Mouse (Mus musculus) embryonic facial prominence, embryonic 13.5 days (tissue): Measurements from ENCODE around the gene Stat4. TPM values are rescaled to one million over a fixed set of nuclear protein-coding genes. Genes with fewer than 3 reads are reported as not detected.

Experiments
- ATAC-seq: fragments of 200-750 bp; cut with Nextera tagmentation; 2 replicates; pipeline ENCODE4 v1.8.0; 2017; ENCODE audit warnings: low read depth; ENCODE audit not compliant: insufficient number of reproducible peaks, insufficient read depth, low FRiP score, low TSS enrichment
- H3K27ac ChIP-seq: fragments of 300-500 bp; sonication (generic); 2 replicates; pipeline ENCODE4 v1.5.1; 2015; ENCODE audit warnings: moderate library complexity, mild to moderate bottlenecking, inconsistent platforms
- H3K27me3 ChIP-seq: fragments of 300-500 bp; sonication (generic); 2 replicates; pipeline ENCODE4 v1.6.1; 2015; ENCODE audit warnings: mild to moderate bottlenecking, inconsistent platforms
- H3K36me3 ChIP-seq: fragments of 300-500 bp; sonication (generic); 2 replicates; pipeline ENCODE4 v1.6.1; 2015; ENCODE audit warnings: mild to moderate bottlenecking, inconsistent platforms
- H3K4me1 ChIP-seq: fragments of 300-500 bp; sonication (generic); 2 replicates; pipeline ENCODE4 v1.6.1; 2015; ENCODE audit warnings: inconsistent platforms
- H3K4me2 ChIP-seq: fragments of 300-500 bp; sonication (generic); 2 replicates; pipeline ENCODE4 v1.6.1; 2015; ENCODE audit warnings: moderate library complexity, mild to moderate bottlenecking, inconsistent platforms
- H3K4me3 ChIP-seq: fragments of 300-500 bp; sonication (generic); 2 replicates; pipeline ENCODE4 v1.5.1; 2015; ENCODE audit warnings: mild to moderate bottlenecking, inconsistent platforms
- H3K9ac ChIP-seq: fragments of 300-500 bp; sonication (generic); 2 replicates; pipeline ENCODE4 v1.6.1; 2015; ENCODE audit warnings: mild to moderate bottlenecking, inconsistent platforms
- H3K9me3 ChIP-seq: fragments of 300-500 bp; sonication (generic); 2 replicates; pipeline ENCODE4 v1.6.1; 2016; ENCODE audit warnings: inconsistent platforms
- WGBS: fragments of 180-500 bp; shearing (Covaris S2); methylation state at CpG from one replicate; pipeline ENCODE4 v1.1.7; 2015; ENCODE audit warnings: mixed read lengths; 5-methylcytosine and 5-hydroxymethylcytosine counted together
- polyA plus RNA-seq: library from polyadenylated mRNA; unstranded; fragments of >200 nt; fragmentation: Nextera tagmentation; extraction: Ambion mirVana; gene quantifications from 2 replicates; pipeline ENCODE4 v1.2.1, GENCODE M21; 2015

The Stat4 gene
- polyA plus RNA-seq, 1 experiment from 2014 or later, result 1.4 TPM

DNA sequence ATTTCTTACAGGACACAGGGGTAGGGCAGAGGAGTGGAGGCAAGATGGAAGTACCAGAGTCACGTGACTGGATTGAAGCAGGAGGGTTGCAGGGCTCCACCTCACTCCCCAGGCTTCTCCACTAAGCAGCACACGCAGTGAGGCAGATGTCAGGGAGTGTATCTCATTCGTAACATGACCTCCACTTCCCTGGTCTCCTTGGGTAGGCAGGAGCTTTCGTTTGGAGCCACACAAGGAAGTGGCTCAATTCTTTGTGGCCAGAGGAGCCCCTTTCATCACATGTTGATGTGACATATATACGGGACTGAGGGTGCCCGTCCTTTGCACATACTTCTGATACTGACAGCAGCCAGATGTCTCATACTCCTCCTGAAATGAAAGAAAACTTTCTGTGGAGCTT, 142.8 kb downstream of the Stat4 start:
- no peak overlapping the region for H3K4me3 ChIP-seq
- no peaks in the 10 kb centered on the region for H3K4me1 ChIP-seq
- no peaks in the 10 kb centered on the region for H3K9me3 ChIP-seq
- WGBS, result 53% methylated on average over 6 of the region's 6 CpGs
- H3K9ac ChIP-seq, result no peak overlapping the region
- H3K36me3 ChIP-seq, result peaks cover 22% of the 10 kb centered on the region
- H3K27me3 ChIP-seq, result no peaks in the 10 kb centered on the region
- no peak overlapping the region for H3K4me2 ChIP-seq
- ATAC-seq, result no peak
- H3K27ac ChIP-seq, result no peak overlapping the region

DNA sequence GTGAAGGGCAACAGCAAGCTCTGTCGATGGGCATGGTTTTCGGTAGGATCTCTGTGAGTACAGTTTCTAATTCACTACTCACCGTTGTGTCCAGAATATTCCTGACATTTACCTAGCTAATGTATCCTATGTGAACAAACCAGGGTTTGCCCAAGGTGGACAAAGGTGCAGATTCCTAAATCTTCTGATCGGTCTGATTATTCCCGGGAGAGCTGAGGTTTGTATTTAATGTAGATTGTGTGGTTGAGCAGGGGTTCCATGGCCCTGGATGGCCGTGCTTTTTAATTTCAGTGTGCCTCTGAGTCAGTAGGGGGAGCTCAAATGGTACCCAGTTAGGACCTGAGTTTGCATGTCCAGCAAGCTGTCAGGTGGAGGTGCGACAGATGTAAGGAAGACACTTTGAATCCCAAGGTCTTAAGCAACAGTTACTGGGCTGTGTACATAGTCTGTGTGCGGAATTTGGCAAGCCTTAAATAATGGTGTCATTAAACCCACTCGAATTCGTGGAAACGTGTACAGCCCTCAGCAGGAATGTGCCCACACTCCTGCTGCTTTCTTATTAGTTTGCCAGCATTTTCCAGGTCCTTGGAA, 144.9 kb downstream of the Stat4 start:
- Histone ChIP-seq H3K4me3 (no peak overlapping the region), H3K36me3 (peaks cover 7% of the 10 kb centered on the region), H3K9me3 (no peaks in the 10 kb centered on the region), H3K27me3 (no peaks in the 10 kb centered on the region), H3K4me2 (no peak overlapping the region), H3K27ac (no peak overlapping the region), H3K9ac (no peak overlapping the region), H3K4me1 (no peaks in the 10 kb centered on the region)
- no peak for ATAC-seq
- 83% methylated on average over 11 of the region's 11 CpGs for WGBS

DNA sequence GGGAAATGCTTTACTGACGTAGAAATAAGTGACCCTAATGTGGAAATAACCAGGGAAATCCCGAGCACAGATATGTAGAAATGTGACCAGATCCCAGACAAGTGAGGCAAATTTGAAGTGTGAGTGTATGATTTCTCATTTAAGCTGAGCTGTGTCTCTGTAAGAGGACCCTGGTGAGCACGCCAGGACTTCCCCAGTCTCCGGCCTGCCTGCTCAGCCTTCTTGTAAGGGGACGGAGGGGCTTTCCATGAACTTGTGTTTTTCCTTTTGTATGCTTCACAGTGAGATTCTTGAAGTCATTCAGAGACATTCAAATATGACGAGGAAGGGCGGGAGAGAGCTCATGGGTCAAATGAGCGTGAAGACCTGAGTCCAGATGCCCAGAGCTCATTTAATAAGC, 146.3 kb downstream of the Stat4 start:
- H3K4me1 ChIP-seq, result no peaks in the 10 kb centered on the region
- no peak overlapping the region for H3K4me2 ChIP-seq
- H3K27me3 ChIP-seq, result no peaks in the 10 kb centered on the region
- no peak for ATAC-seq
- 74% methylated on average over 8 of the region's 8 CpGs for WGBS
- H3K9ac ChIP-seq, result no peak overlapping the region
- H3K4me3 ChIP-seq, result no peak overlapping the region
- no peaks in the 10 kb centered on the region for H3K9me3 ChIP-seq
- H3K36me3 ChIP-seq, result 0 out of 2 replicates have a peak, but pooled peaks cover 8% of the 10 kb centered on the region
- no peak overlapping the region for H3K27ac ChIP-seq

DNA sequence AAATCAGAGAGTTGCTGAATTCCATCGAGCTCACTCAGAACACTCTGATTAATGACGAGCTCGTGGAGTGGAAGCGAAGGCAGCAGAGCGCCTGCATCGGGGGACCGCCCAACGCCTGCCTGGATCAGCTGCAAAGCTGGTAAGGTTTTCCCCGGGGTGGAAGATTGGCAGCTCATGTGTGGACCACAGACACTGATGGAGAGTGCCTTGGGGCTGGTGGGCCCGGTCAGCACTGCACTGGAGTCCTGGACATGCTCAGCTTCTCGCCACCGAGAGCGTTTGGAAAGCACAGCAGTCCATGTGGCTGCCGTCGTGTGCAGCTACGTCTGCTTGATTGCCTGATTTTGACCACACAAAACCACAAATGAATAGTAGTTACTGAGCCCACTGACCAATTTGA, 150.3 kb downstream of the Stat4 start:
- ATAC-seq, result no peak
- WGBS, result 71% methylated on average over 16 of the region's 16 CpGs
- no peaks in the 10 kb centered on the region for H3K27me3 ChIP-seq
- no peak overlapping the region for H3K9ac ChIP-seq
- H3K36me3 ChIP-seq, result peaks cover 19% of the 10 kb centered on the region
- H3K4me1 ChIP-seq, result no peaks in the 10 kb centered on the region
- no peaks in the 10 kb centered on the region for H3K9me3 ChIP-seq
- no peak overlapping the region for H3K27ac ChIP-seq
- H3K4me2 ChIP-seq, result no peak overlapping the region
- H3K4me3 ChIP-seq, result no peak overlapping the region

DNA sequence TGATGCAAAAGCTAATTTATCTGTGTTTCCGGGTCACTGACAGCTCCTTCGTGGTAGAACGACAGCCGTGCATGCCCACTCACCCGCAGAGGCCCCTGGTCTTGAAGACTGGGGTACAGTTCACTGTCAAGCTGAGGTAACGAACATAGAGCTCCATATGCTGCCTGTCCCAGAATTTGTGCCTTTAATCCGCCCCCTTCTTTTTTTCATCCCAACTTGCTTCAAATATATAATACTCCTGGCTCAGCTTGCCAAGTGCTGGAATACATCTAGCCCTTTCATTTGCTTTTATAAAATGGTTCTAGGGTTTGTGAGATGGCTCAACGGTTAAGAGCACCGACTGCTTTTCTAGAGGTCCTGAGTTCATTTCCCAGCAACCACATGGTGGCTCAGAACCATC, 153.6 kb downstream of the Stat4 start:
- Histone ChIP-seq H3K9me3 (no peaks in the 10 kb centered on the region), H3K4me1 (peaks cover 9% of the 10 kb centered on the region), H3K36me3 (peaks cover 25% of the 10 kb centered on the region), H3K27me3 (no peaks in the 10 kb centered on the region), H3K4me3 (no peak overlapping the region), H3K4me2 (no peak overlapping the region), H3K27ac (no peak overlapping the region), H3K9ac (no peak overlapping the region)
- 82% methylated on average over 9 of the region's 9 CpGs for WGBS
- ATAC-seq, result no peak

DNA sequence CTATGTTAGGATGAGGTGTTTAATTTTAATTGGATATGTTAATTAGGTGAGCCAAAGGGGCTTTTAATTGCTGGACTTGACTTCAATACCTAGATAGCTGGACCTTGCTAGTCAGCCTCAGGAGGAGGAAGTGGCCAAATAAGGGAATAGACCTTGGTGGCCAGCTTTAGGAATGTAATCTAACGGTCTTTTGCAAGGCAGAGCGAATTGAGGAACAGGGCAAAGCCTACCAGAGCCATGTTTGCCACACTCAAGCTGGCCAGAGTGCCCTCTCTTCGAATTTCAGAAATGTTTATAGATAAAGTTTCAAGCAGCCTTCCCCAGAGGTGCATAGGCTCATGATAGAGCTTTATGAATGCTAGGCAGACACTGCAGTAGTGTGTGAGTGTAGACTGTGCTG, 154.5 kb downstream of the Stat4 start:
- Histone ChIP-seq H3K9me3 (no peaks in the 10 kb centered on the region), H3K36me3 (peaks cover 25% of the 10 kb centered on the region), H3K27me3 (no peaks in the 10 kb centered on the region), H3K4me2 (no peak overlapping the region), H3K4me1 (peaks cover 9% of the 10 kb centered on the region), H3K4me3 (no peak overlapping the region), H3K9ac (no peak overlapping the region), H3K27ac (no peak overlapping the region)
- 72% methylated on average over 3 of the region's 3 CpGs for WGBS
- ATAC-seq, result no peak

DNA sequence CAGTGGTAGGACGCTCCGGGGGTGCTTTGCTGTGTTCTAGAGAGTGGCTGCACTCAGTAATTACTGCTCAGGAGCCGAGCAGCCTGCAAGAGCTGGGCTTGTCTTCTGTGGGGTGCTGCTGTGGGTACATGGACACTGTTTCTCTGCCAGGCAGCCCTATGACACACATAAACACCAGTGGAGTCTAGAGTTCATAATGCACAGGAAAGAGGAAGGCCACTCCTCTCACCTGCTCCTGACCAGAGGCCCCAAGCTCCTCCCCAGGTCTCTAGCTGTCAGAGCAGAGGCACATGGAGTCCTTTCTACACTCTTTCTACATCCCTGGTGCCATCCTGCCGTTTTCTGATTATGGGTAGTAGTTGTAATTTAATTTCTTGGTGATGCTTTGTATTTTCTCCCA, 155.2 kb downstream of the Stat4 start:
- WGBS, result 72% methylated on average over 4 of the region's 4 CpGs
- H3K27ac ChIP-seq, result no peak overlapping the region
- no peak overlapping the region for H3K4me3 ChIP-seq
- no peak overlapping the region for H3K4me2 ChIP-seq
- ATAC-seq, result no peak
- no peaks in the 10 kb centered on the region for H3K9me3 ChIP-seq
- H3K36me3 ChIP-seq, result peaks cover 23% of the 10 kb centered on the region
- peaks cover 9% of the 10 kb centered on the region for H3K4me1 ChIP-seq
- H3K27me3 ChIP-seq, result no peaks in the 10 kb centered on the region
- H3K9ac ChIP-seq, result no peak overlapping the region

DNA sequence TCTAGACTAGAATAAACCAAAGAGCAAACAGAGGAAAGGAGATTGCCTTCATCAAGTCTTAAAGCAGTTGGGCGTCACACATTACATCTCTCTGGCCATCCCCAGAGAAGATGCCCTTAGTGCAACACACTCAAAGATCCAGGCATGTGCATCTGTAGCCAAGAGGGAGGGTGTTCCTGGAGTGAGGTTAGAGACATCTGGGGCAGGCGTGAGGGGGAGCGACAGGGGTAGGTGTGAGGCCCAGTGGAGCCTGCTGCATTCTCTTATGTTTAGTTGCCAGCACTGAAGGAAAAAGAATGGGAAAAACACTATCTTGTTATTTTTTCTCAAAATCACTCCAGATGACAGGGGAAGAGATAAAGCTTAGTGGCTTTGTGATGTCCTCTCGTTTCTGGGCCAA, 156.2 kb downstream of the Stat4 start:
- Histone ChIP-seq H3K4me2 (no peak overlapping the region), H3K36me3 (peaks cover 17% of the 10 kb centered on the region), H3K9me3 (no peaks in the 10 kb centered on the region), H3K4me3 (no peak overlapping the region), H3K9ac (no peak overlapping the region), H3K4me1 (peaks cover 15% of the 10 kb centered on the region), H3K27me3 (no peaks in the 10 kb centered on the region), H3K27ac (no peak overlapping the region)
- WGBS, result 87% methylated on average over 4 of the region's 4 CpGs
- no peak for ATAC-seq

DNA sequence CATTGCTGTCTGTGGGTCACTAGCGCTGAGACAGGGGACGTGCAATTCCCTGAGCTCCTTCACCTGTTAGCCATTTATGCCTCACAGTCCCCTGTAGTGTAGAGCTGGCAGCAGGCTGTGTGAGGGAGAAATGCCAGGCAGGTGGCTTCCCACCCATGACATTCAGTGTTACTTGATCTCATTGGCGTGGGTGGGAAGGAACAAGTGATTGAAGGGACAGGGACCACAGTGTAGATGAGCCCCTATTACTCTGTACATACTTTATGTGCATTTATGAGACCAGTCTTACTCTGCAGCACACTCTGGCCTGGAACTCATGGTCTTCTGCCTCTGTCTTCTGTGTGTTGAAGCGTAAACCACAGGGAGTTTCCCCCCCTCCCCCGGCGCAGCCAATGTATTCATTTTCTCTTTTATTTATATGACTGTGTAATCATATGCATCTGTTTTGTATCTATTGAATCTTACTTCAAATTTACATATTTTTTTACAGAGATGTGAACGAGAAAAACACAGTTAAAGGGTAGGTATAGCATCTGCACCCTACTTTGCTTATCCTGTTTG, 156.7 kb downstream of the Stat4 start:
- Histone ChIP-seq H3K27me3 (no peaks in the 10 kb centered on the region), H3K9me3 (no peaks in the 10 kb centered on the region), H3K4me1 (peaks cover 15% of the 10 kb centered on the region), H3K4me2 (no peak overlapping the region), H3K27ac (no peak overlapping the region), H3K36me3 (peaks cover 14% of the 10 kb centered on the region), H3K9ac (no peak overlapping the region), H3K4me3 (no peak overlapping the region)
- ATAC-seq, result no peak
- WGBS, result 70% methylated on average over 7 of the region's 7 CpGs

DNA sequence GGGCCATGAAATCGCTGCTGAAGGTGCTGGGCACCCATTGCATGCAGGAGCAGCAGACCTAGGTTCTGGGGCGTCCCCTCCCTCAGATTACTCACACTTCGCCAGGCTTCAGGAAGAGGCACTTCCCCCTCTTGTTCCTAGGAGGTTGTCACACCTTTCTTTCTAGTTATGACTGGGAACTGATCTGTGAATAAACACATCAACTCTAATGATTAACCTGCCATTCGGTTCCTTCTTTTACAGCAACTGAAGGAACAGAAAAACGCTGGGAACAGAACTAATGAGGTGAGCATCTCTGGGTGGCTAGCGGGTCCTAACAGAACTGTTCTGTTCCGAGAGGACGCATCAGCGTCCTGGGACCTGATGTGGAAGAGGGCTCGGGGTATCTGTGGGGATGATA, 158.0 kb downstream of the Stat4 start:
- H3K9me3 ChIP-seq, result no peaks in the 10 kb centered on the region
- 88% methylated on average over 10 of the region's 10 CpGs for WGBS
- H3K36me3 ChIP-seq, result peaks cover 9% of the 10 kb centered on the region; the same call in 1 of the 2 replicates
- no peak overlapping the region for H3K9ac ChIP-seq
- no peak overlapping the region for H3K4me3 ChIP-seq
- H3K27ac ChIP-seq, result no peak overlapping the region
- no peaks in the 10 kb centered on the region for H3K27me3 ChIP-seq
- H3K4me1 ChIP-seq, result peaks cover 24% of the 10 kb centered on the region
- no peak for ATAC-seq
- no peak overlapping the region for H3K4me2 ChIP-seq

DNA sequence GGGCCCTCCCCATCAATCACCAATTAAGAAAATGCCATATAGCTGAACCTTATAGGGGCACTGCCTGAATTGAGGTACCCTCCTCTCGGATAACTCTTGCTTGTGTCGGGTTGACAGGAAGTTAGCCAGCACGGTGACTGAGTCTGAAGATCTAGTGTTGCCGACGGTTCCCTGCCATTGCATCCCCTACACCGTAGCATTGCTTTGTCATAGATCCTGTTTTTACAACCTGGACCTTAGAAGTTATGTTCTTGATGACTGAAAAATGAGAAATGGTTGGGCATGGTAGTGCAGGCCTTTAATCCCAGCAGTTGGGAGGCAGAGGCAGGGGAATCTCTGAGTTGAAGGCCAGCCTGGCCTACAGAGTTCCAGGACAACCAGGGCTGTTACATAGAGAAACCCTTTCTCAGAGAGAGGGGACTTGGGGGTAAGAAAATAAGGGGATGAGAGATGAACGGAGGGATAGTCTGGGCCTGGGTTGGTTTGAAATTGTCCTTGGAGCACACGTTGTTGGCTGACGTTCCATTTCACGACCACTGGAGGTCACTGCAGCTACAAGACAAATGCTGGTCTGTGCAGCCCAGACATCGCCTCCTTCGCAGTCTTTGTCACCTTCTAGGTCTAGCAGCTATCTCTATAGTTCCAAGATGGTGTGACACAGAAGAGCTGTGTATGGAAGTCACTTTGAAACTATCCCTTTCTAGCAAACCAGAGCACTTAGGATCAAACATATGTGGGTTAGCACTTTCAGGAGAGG, 159.4 kb downstream of the Stat4 start:
- H3K36me3 ChIP-seq, result peaks cover 6% of the 10 kb centered on the region; the same call in 1 of the 2 replicates
- peaks cover 35% of the 10 kb centered on the region for H3K4me1 ChIP-seq
- H3K9me3 ChIP-seq, result no peaks in the 10 kb centered on the region
- WGBS, result 58% methylated on average over 12 of the region's 12 CpGs
- ATAC-seq, result no peak
- H3K27me3 ChIP-seq, result no peaks in the 10 kb centered on the region
- H3K4me2 ChIP-seq, result no peak overlapping the region
- H3K27ac ChIP-seq, result no peak overlapping the region
- H3K4me3 ChIP-seq, result no peak overlapping the region
- H3K9ac ChIP-seq, result no peak overlapping the region

DNA sequence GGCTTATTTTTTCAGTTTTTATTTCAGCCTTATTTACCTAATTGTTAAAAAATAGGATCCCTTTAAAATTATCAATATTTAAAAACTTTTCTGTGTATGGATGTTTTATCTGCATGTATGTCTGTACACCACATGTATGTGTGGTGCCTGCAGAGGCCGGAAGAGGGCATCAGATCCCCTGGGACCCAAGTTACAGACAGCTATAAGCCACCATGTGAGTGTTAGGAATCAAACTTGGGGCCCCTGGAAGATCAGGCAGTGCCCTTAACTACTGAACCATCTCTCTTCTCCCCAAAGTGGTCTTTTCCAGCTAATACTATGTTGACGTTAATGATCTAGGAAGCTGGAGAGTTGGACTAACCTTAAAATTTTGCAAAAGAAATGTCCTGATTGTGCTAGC, 160.5 kb downstream of the Stat4 start:
- Histone ChIP-seq H3K9me3 (no peaks in the 10 kb centered on the region), H3K4me2 (no peak overlapping the region), H3K4me3 (no peak overlapping the region), H3K27ac (no peak overlapping the region), H3K9ac (no peak overlapping the region), H3K36me3 (peaks cover 14% of the 10 kb centered on the region), H3K4me1 (peaks cover 35% of the 10 kb centered on the region), H3K27me3 (peaks cover 3% of the 10 kb centered on the region; the same call in 1 of the 2 replicates)
- 71% methylated on average over 2 of the region's 2 CpGs for WGBS
- ATAC-seq, result no peak
